Mouse (Mus musculus): ENCODE measurements at regions not wholly inside any gene's neighbourhood (a gene's known extent, or its start where the extent isn't known, plus 50 kb on each side); places are given as distances from the start of the nearest gene placed in this dataset.

GRCm38 (mm10) chr1:73857497-73857896 lies 266.8 kb downstream of the Tns1 start:
- no peak for DNase-seq

DNA sequence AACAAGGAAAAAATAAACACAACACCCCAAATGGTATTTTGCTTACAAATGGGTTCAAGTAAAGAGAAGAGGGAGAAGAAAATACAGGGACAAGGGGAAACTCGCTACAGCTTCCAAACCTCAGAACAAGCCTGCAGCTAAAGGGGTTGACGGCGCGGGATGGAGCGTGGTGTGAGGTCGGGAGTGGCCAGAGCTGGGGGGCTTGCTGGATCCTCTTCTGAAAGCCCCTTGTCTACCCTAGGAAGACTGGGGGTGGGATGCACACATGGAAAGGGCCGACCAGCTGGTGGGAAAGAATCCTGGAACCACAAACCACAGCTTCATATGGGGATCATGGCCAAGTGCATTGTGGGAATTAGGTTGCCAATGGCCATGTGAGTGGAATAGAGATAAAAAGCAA lies 267.4 kb downstream of the Tns1 start:
- DNase-seq, result no peak

- no peak for DNase-seq
Observed at GRCm38 (mm10) chr1:73855306-73855705, 268.9 kb downstream of the Tns1 start.

DNA sequence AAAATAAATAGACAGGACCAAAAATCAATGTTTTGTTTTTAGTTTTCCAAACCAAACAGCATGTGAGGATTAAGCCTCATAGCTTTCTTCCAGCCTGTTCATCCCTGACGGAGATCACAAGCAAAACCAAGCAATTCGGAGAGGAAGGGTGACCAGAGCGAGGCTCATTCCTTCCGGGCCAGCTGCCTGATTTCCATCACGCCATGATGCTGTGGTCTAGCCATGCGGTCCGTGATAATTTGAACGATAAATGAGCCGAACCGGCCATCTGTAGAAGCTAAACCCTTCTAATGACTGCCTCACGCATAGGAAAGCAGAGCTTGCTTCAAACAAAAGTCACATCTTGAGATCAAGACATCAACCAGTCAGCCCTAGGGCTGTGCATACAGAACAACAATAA lies 270.4 kb downstream of the Tns1 start:
- no peak for DNase-seq

- DNase-seq, result no peak
Observed at GRCm38 (mm10) chr1:73850173-73851014, 273.9 kb downstream of the Tns1 start.

GRCm38 (mm10) chr1:73848370-73848769 lies 275.9 kb downstream of the Tns1 start:
- no peak for DNase-seq

GRCm38 (mm10) chr1:73847126-73847525 lies 277.1 kb downstream of the Tns1 start:
- DNase-seq, result no peak

DNA sequence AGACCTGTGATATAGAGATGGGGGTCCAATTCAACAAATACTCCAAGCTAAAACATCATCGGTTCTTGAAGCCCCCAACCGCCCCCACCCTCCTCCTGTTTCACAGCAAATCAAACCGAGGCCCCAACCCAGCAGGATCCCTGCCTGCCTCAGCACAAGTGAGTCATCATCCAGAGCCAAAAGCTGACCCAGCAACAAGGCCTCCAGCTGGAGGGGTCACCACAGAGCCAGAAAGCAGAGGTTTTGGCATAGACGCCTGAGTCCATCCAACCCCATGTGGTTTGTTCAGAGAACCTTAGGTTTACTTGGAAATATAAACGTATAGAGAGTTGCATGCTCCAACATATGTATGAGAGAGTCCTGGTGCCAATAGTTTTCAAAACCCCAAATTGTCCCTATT lies 279.1 kb downstream of the Tns1 start:
- DNase-seq, result no peak

DNA sequence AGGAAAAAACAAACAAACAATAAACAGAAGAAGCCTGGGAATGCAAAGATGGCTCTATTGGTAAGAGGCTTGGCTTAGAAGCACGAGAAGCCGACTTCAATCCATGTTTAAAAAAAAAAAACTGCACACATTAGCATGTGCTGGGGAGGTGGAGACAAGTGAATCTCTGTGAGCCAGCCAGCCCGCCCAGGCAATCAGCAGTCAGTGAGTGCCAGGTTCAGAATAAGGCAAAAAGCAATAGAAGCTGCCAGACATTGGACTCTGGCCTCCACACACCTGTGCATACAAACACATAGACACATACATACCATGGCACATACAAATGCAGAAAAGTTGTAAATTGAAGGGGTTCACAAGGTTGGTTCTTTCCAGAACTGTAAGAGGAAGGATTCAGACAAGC lies 279.7 kb downstream of the Tns1 start:
- DNase-seq, result no peak

DNA sequence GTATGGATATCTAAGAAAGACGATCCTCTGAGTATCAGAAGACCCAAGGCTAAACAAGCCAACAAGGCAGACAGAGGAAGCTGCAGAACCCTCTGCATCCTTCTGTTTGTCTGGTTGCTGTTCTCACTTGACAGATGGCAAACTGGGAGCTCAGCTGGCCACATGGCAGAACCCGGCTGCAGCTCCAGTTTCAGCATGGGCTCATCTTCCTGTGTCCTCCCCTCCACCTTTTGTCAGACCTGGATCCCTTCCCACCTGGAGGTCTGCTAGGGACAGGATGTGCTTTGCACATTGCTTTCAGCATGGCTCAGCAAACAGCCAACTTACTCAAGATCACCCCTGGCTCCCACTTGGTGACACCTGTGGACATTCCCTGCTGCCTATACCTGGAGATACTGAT lies 284.9 kb downstream of the Tns1 start:
- no peak for DNase-seq

GRCm38 (mm10) chr1:73836680-73837079 lies 287.6 kb downstream of the Tns1 start:
- DNase-seq, result no peak

- no peak for DNase-seq
Observed at GRCm38 (mm10) chr1:73834566-73834965, 289.7 kb downstream of the Tns1 start.

GRCm38 (mm10) chr1:73830486-73831132 lies 293.6 kb downstream of the Tns1 start:
- DNase-seq, result no peak

GRCm38 (mm10) chr1:73828996-73829395 lies 295.3 kb downstream of the Tns1 start:
- DNase-seq, result peak; percentile 10

DNA sequence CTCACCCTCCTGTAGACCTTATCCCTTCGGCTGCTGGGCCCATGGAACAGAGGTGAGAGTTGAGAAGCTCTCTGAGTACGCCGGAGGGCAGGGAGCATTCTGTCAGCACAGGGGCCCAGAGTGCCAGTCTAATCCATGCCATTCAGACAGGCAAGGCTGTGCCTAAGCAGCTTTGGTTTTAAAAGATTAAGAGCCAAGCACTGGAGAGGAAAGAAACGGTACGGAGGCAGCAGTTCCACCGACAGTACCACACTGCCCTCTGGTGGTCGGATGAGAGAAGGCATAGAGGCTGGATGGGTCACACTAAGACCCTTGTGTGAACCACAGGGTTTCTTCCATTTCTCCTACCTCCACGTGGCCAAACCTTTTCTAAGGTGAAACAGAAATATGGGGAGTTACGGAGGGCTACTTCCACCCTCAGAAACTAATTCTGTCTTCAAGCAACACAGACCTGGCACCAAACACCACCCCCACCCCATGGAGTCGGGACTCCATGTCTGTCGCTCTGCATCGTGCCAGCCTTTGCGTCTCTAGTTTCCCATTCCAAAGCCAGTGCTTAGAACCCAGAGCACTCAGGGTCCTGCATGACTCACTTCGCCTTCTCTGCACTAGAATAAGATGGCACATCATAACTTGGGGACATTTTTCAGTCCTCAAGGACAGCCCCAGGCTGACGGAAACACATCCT lies 297.9 kb downstream of the Tns1 start:
- DNase-seq, result peak; percentile 85

DNA sequence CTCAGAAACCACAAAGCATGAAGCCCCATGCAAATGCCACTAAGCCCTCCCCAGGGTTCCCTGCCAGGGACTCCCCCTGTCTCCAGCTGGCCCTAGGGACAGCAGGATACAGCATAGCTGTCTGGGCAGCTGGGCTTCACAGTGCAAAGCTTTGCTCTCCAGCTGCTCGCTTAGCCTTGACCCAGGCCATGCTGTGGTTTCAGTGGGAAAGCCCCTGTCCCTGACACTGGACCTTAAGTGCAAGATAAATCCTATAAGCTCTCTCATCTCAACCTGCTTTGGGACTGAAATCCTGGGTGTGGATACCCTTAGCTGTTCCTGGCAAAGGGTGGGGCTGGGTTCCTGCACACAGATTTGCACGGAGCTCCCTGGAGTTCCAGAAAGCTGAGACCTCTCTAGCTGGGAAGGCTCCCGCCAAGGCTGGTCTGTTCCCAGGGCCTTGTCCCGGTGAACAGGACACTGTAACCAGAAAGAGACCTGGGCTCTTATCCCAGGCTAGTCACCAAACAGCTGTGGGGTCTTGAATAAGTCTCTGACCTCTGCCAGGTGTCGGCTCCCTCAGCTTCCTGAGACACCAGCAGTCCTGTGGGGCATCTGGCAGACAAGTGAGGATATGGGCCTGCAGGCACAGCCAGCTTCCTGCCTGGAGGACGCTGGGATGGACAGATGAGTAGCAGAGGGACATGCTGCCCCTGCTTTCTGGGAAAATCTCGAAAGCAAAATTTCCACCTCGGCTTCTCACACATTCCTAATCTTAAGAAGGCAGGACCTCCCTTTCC lies 299.7 kb downstream of the Tns1 start:
- peak; percentile 64 for DNase-seq

- peak; percentile 59 for DNase-seq
Observed at GRCm38 (mm10) chr1:73823726-73824125, 300.5 kb downstream of the Tns1 start.

- no peak for DNase-seq
Observed at GRCm38 (mm10) chr1:73822616-73823015, 301.6 kb downstream of the Tns1 start.

GRCm38 (mm10) chr1:73820701-73821100 lies 303.5 kb downstream of the Tns1 start:
- no peak for DNase-seq

GRCm38 (mm10) chr1:73807206-73807605 lies 317.0 kb downstream of the Tns1 start:
- no peak for DNase-seq

DNA sequence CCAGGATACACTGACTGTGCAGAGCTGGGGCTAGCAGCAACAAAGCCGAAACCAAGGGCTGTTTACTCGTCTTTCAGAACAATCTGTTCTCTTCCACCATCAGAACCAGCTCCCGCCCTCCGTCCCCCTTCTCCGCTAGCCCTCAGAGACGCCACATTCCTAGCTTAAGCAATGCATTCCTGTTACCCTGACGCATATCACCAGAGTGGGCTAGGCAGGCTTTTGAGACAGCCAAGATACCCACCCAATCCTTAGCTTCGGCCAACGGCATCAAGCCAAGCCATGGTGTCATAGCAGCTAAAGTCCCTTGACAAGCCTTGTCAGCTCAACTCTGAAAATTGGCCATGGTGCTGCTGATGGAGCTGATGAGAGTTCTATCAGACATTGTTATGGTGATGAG lies 319.1 kb downstream of the Tns1 start:
- DNase-seq, result no peak

DNA sequence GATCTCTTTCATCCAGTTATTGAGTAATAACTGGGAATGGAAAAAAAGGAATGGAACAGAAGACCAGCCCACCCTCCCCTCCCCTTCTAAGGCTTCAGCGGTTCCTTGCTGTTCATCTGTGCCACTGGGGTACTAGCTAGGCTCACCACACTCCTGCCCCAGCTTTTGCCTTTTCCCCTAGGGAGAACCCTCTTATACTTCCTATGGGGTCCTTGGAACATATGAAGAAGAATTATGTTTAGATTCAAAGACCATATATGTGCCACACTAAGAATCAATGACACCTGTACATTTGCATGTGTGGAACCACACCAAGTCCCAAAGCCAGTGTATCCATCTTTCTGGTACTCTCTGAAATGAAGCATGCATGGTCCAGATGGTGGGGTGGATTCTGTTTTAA lies 324.3 kb downstream of the Tns1 start:
- DNase-seq, result no peak
